Mouse (Mus musculus) liver, postnatal 0 days (tissue): ENCODE results near the gene Pjvk.

Experiments used
- CTCF ChIP-seq: sonication (generic); IDR thresholded peaks from 2 replicates; pipeline ENCODE4 v1.5.1; 2016; ENCODE audit warnings: antibody characterized with exemption, low read depth
- EP300 ChIP-seq: IDR thresholded peaks from 2 replicates; pipeline ENCODE4 v1.6.1; 2016; ENCODE audit warnings: antibody characterized with exemption, low read depth, mild to moderate bottlenecking

GRCm38 (mm10) chr2:76674725-76675427 is 26.6 kb downstream of the Pjvk start, which contains the start of gene Plekha3:
- TF ChIP-seq CTCF: no peak
- TF ChIP-seq EP300: no peak
